Mouse (Mus musculus) 3T3-L1 (cell line): ENCODE data around the gene Cope.
A peak's percentile ranks its signal among the peaks of the same experiment; 100 is the strongest.

ENCODE experiments used
- DNase-seq: peaks from one replicate; pipeline ENCODE4 v3.0.0-alpha.2; 2015; ENCODE audit warnings: low read depth, low spot score

Gene Cope

GRCm38 (mm10) chr8:70302358-70302890 is at the start of gene Cope, which contains the start of gene Ddx49:
Gene Cope, plus strand, starts transcription at chr8:70302518.
Gene Ddx49, minus strand, starts transcription at chr8:70302489.
- peak; percentile 98 for DNase-seq

GRCm38 (mm10) chr8:70254628-70255027 is 47.7 kb upstream of the Cope start:
- DNase-seq = peak; percentile 33

DNA sequence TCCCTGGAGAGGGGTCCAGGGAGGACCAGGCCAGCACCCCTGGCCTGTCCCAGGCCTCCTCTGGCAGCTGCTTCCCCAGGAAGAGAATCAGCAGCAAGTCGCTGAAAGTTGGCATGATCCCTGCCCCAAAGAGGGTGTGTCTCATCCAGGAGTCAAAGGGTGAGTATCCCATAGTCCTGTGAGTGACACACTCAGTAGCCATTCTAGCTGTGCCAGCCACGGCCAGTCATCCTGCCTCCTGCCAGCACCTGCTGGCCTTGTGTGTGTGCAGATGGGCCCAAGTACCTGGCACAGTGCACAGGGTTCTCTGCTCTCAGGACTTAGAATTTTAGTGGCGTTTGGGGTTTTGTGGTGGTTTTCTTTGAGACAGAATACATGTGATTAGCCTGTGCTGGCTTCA is 44.9 kb upstream of the Cope start:
- no peak for DNase-seq

DNA sequence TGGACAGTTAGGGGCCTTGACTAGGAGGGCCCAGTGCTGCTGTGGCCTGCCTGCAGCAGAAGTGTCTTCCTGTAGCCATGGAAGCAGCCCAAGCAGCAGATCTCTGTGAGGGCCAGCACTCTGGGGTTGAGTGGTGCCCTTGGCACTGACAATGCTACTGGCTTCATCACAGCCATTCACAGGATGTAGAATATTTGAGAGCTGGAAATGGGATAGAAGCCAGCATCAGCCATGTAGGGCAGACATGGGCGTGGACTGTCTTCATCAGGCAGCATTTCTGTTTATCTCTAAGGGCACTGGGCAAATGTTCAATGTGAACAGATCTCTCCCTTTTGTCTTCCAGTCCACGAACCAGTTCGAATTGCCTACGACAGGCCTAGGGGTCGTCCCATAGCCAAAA is 43.7 kb upstream of the Cope start:
- DNase-seq = no peak

DNA sequence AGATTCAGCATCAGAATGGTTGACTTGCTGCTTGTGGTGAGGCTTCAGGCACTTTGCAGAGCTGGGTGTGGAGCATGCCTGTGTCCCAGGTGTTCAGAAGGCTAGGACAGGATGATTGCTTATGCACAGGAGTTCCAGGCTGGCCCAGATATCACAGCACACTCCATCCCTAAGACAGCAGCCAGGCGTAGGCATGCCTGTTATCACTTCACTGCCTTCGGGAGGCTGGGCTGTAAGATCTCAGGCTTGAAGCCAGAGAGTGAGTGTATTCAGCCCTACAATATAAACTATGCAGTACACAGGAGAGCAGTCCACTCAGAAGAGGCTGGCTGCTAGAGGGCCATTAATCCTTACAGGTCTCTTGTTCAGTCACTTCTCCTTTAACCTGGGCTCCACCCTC is 43.3 kb upstream of the Cope start:
- no peak for DNase-seq

DNA sequence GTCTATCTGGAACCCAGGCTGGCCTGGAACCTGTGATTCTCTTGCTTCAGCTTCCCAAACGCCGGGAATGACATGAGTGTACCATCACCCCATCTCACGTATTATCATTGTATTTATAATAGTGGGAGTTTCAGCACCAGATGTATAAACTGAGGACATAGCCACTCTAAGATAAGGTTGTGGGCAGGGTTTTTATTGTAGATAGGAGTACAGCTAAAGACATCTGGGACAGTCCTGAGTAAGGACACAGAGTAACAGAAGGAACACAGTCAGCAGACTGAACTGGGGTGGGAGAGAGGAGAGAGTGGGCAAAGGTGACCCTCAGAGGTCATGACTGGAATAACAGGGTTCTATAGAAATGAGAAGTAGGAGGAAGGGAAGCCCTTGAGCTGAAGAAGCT is 34.6 kb upstream of the Cope start:
- DNase-seq = no peak

DNA sequence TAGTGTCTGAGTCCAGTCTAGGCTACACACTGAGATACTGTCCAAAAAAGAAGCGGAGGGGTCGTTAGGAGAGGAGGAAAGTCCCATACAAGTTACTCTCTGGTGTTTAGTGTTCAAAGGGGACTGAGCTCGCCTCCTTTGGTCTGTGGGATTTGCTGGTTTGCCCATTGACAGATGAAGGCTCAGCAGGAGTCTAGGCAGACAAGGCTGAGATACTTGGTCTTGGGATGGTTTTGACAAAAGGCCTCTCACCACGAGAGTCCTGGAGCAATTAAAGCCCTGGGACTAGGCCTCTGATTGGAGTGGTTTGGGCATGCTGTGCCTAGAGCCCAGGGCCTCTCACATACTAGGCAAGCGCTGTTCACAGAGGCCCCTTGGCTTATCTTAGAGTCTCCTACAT is 34.0 kb upstream of the Cope start:
- no peak for DNase-seq

GRCm38 (mm10) chr8:70268799-70269565 is 33.3 kb upstream of the Cope start:
- DNase-seq = no peak

DNA sequence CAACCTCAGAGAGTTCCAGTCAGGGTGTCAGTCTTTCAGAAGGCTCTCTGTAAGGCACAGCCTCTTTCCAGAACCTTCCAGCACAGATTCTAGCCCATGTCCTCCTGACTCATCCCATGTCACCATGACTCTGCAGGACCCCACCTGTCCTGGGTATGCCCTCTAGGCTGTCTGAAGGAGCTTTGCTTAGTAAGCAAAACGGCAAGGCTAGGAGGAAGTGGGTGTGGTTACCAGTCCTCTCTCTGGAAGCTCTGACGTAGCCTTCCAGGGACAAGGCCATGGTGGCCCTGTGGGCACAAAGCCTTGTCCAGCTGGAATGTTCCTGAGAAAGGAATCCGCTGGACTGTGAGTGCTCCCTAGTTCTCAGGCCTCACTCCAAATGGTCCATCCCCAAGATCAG is 29.4 kb upstream of the Cope start:
- peak; percentile 59 for DNase-seq

GRCm38 (mm10) chr8:70274350-70274749 is 28.0 kb upstream of the Cope start:
- no peak for DNase-seq

- DNase-seq = no peak
Measured at GRCm38 (mm10) chr8:70276476-70276875, 25.8 kb upstream of the Cope start.

DNA sequence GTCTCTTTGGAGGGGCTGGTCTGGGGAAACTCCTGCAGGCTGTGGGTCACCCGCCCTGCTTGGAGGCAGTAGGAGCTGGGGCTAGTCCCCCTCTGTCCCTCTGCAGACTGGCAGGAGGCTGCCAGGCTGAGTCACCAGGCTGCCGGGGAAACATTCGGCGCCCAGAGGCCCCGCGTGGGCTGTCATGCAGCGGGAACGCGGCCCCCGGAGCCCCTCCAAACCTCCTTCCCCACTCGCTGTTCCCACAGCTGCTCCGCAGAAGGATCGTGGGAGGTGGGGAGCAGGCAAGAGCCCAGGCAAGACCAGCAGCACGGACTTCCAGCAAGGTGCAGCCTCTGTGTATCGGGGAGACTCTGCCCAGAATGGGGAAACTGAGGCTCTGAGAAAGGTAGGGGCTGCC is 24.1 kb upstream of the Cope start:
- no peak for DNase-seq

- DNase-seq = no peak
Measured at GRCm38 (mm10) chr8:70279266-70279665, 23.1 kb upstream of the Cope start.

GRCm38 (mm10) chr8:70281001-70281400 is 21.3 kb upstream of the Cope start:
- DNase-seq = no peak

GRCm38 (mm10) chr8:70282603-70283135 is 19.6 kb upstream of the Cope start, which contains the start of gene Homer3:
Gene Homer3, plus strand, starts transcription at chr8:70282827.
- DNase-seq = peak; percentile 78

DNA sequence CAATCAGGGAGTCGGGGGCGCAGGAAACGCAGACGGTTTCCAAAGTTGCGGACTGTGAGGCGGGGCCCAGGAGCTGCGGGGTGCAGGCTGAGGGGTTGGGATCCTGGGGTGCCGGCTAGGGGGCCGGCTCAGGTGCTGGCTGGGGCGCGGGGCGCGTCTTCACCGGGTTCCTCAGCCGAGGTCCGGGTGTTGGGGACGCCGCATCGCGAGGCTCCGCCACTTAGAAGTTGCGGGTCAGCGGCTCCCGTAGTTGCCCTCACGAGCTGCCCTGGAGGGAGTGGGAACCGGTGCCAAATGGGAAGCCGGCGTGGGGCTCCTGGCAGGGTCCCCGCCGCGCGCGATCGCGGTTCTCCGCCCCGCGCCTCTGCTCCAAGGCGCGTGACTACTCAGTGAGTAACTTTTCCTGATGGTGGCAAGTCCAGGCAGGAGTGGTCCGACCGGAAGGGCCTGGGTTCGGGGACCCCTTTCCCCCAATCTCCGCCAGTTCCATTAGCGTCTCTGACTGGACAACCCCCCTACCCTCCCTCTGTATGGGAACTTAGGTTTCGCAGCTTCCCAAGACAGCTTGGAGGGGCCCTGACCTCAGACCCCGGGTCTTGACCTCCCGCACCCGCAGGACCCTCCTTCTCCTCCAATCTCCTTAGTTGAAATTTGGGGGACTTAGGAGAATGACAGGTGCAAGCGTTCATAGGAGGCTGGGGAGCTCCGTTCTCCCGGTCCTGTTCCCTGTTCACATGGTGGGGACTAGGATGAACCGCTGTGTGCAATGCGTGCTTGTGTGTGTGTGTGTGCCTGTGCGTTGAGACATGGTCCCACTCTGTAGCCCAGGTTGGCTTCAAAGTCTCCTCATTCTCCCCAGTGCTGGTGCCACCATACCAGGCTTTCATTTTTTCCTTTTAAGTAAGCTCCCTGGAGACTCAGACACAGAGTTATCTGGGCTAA is 18.9 kb upstream of the Cope start:
- DNase-seq = peak; percentile 40

DNA sequence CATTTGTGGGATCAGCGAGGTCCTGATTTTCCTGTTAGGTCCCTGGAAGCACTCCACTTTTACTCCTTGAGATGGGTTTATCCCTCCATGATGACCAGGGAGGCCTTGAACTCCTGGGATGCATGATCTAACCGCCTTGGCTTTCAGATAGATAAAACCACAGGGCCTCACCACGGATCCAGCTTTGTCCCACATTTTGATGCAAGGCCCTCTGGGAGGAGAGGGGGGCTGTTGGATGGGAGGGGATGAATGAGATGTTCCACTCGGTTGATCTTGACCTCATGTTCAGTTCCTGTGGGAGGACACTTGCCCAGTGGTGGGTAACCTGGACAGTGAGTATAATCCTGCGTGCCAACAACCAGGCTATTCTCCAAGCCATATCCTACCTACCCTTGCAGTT is 17.9 kb upstream of the Cope start:
- DNase-seq = peak; percentile 31

DNA sequence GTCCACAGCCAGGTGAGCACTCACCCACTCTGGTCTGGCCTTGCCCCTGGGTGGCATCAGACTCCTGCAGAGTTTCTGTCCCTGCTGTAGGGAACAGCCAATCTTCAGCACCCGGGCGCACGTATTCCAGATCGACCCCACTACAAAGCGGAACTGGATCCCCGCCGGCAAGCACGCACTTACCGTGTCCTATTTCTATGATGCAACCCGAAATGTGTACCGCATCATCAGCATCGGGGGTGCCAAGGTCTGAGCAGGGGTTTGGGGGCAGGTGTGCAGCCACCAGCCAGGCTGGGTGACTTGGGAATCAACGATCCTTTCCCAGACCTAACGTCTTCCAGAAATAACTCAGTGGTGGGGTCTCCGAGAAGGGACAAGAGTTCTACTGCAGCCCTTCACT is 17.0 kb upstream of the Cope start:
- DNase-seq = no peak

DNA sequence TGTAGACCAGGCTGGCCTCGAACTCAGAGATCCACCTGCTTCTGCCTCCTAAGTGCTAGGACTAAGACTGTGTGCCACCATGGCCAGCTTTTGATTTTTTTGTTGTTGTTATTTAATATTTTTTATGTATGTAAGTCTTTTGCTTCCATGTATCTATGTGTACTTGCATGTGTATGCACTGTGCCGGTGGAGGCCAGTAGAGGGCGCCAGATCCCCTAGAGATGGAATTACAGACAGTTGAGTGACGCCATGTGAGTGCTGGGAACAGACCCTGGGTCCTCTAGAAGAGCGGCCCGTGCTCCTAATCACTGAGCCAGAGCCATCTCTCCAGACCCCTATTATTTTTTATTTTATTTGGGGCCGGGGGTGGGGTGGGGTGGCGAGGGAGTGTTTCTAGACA is 15.6 kb upstream of the Cope start:
- peak; percentile 40 for DNase-seq

DNA sequence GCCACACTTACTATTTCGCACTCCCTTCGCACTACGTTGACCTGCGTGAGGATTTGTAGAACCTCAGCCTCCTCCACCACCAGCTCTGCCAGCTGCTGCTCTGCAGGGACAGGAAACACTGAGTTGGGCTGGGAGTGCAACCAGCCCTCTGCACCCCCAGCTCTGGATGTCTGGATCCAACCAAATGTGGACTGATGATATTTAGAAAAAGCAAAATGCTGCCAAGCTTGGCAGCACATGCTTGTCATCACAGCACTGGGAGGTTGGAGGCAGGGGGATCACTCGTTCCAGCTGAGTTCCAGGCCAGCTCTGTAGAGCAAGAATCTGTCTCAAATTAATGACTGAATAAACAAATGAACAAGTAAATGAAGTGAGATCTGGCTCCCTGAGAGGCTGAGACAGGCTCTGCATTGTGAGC is 8.3 kb upstream of the Cope start:
- no peak for DNase-seq

- DNase-seq = no peak
Measured at GRCm38 (mm10) chr8:70300881-70301280, 1.4 kb upstream of the Cope start.

DNA sequence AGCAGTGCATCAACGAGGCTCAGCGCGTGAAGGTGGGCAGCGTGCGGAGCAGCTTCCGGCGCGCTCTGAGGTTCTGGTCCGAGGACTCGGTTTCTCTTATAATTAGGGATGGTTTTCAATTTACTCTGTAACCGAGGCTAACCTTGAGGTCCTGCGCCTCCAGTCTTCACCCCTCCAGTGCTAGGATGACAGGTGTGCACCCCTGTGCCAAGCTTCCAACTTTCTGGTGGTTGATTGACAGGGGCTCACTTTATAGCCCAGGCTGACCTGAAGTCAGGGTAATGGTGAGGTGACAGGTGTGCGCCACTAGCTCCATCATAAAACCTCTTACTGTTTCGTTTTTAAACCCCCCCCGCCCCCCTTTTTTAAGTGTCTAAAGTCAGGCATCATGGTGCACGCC is 583 bp downstream of the Cope start:
- DNase-seq = no peak
